Mouse (Mus musculus): Measurements from ENCODE around the gene Entpd2. TPM values are rescaled to one million over a fixed set of nuclear protein-coding genes. Genes with fewer than 3 reads are reported as not detected.
"Not testable (repeated sequence)": the region's sequence is repeated elsewhere in the genome, so short reads cannot be mapped to it uniquely, and the experiment has no call there.

Entpd2 gene
- polyA plus RNA-seq, 1 experiment, result not detected

DNA sequence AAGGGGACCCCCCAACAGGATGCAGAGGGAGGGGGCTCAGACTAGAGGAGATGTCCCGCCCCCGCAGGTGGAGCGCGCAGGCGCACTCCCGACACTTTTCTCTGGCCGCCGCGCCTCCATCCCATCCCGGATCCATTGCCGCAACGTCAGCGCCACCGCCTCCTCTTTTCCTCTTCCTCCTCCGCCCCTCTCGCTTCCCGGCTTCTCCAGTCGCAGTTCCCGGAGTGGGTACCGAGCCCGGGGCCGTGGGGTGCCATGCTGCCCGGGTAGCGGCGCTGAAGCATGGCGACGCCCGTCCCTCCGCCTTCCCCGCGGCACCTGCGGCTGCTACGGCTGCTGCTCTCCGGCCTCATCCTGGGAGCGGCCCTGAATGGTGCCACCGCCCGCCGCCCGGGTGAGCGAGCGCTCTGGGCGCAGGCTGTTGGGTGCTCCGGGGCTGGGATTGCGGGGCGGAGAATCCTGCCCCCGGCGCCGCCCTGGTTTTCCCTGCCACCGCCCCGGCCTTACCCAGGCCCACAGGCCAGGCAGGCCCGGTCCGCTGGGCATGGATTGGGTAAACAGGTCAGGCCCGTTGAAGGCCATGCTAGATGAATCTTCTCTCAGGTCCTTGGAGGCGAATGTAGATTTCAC is 7.4 kb downstream of the Entpd2 start:
- Histone ChIP-seq H3K27ac (ENCODE audit: insufficient read depth, low read depth, low read length) (no peak overlapping the region), H3K4me1 (ENCODE audit: control insufficient read depth, insufficient read depth, low read length) (no peaks in the 10 kb centered on the region; the same call in 1 of the 2 replicates), H3K4me3 (ENCODE audit: insufficient read depth, low read length) (peak overlapping the region; percentile 61)
- TF ChIP-seq CTCF (IDR thresholded peaks at IDR 0.05; ENCODE audit: low read depth, low read length) (no peak), POLR2A (IDR thresholded peaks at IDR 0.05; ENCODE audit: borderline replicate concordance, low read depth, low read length) (no peak)

GRCm38 (mm10) chr2:25403994-25404393 is 8.3 kb downstream of the Entpd2 start:
- TF ChIP-seq CTCF (IDR thresholded peaks at IDR 0.05; ENCODE audit: low read depth, low read length) (no peak), POLR2A (IDR thresholded peaks at IDR 0.05; ENCODE audit: borderline replicate concordance, low read depth, low read length) (no peak)
- H3K4me1 ChIP-seq (ENCODE audit: control insufficient read depth, insufficient read depth, low read length), result no peaks in the 10 kb centered on the region; the same call in 1 of the 2 replicates
- H3K4me3 ChIP-seq (ENCODE audit: insufficient read depth, low read length), result no peak overlapping the region
- no peak overlapping the region for H3K27ac ChIP-seq (ENCODE audit: insufficient read depth, low read depth, low read length)

- TF ChIP-seq POLR2A (IDR thresholded peaks at IDR 0.05; ENCODE audit: borderline replicate concordance, low read depth, low read length) (no peak), CTCF (IDR thresholded peaks at IDR 0.05; ENCODE audit: low read depth, low read length) (no peak)
- H3K4me3 ChIP-seq (ENCODE audit: insufficient read depth, low read length), result no peak overlapping the region
- no peaks in the 10 kb centered on the region for H3K4me1 ChIP-seq (ENCODE audit: control insufficient read depth, insufficient read depth, low read length)
- H3K27ac ChIP-seq (ENCODE audit: insufficient read depth, low read depth, low read length), result no peak overlapping the region
These were observed 13.2 kb downstream of the Entpd2 start for GRCm38 (mm10) chr2:25408908-25409307.

DNA sequence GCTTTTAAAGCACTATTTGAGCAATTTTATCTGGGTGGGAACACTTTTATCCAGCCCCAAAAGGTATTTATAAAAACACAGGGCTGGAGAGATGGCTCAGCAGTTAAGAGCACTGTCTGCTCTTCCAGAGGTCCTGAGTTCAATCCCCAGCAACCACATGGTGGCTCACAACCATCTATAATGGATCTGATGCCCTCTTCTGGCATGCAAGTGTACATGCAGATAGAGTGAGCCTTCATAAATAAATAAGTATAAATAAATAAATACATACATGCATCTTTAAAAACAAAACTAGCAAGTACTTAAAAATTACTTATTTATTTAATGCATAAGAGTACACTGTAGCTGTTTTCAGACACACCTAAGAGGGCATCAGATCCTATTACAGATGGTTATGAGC is 17.8 kb downstream of the Entpd2 start:
- not testable (repeated sequence) for H3K4me1 ChIP-seq (ENCODE audit: control insufficient read depth, insufficient read depth, low read length); H3K4me3 ChIP-seq (ENCODE audit: insufficient read depth, low read length); H3K27ac ChIP-seq (ENCODE audit: insufficient read depth, low read depth, low read length)

- Histone ChIP-seq H3K4me1 (ENCODE audit: control insufficient read depth, insufficient read depth, low read length) (peaks cover 3% of the 10 kb centered on the region), H3K4me3 (ENCODE audit: insufficient read depth, low read length) (no peak overlapping the region), H3K27ac (ENCODE audit: insufficient read depth, low read depth, low read length) (no peak overlapping the region)
- no peak for TF ChIP-seq POLR2A (IDR thresholded peaks at IDR 0.05; ENCODE audit: borderline replicate concordance, low read depth, low read length)
- no peak for TF ChIP-seq CTCF (IDR thresholded peaks at IDR 0.05; ENCODE audit: low read depth, low read length)
These were observed 21.8 kb downstream of the Entpd2 start for GRCm38 (mm10) chr2:25417426-25417825.

DNA sequence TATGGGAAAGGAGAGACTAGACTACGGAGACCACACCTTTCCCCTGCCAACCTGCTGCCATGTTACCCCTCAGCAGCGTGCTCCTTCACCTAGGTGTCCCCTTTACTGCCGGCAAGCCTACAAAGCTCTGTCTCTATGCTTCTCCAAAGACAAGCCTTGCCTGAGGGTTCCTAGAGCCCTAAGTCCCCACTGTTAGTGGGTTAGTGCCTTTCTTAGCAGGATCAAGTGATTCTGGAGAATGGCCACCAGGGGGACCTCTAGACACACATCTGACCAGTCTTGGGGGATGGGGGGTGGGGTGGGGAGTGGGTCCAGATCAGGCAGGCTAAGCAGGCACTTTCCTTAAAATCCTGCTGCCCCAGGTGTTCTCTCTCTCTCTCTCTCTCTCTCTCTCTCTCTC is 26.2 kb downstream of the Entpd2 start:
- Histone ChIP-seq H3K4me1 (ENCODE audit: control insufficient read depth, insufficient read depth, low read length) (peaks cover 25% of the 10 kb centered on the region), H3K27ac (ENCODE audit: insufficient read depth, low read depth, low read length) (peak overlapping the region; percentile 89; the same call in 1 of the 2 replicates), H3K4me3 (ENCODE audit: insufficient read depth, low read length) (no peak overlapping the region)
- TF ChIP-seq CTCF (IDR thresholded peaks at IDR 0.05; ENCODE audit: low read depth, low read length), result peak; percentile 62
- no peak for TF ChIP-seq POLR2A (IDR thresholded peaks at IDR 0.05; ENCODE audit: borderline replicate concordance, low read depth, low read length)

DNA sequence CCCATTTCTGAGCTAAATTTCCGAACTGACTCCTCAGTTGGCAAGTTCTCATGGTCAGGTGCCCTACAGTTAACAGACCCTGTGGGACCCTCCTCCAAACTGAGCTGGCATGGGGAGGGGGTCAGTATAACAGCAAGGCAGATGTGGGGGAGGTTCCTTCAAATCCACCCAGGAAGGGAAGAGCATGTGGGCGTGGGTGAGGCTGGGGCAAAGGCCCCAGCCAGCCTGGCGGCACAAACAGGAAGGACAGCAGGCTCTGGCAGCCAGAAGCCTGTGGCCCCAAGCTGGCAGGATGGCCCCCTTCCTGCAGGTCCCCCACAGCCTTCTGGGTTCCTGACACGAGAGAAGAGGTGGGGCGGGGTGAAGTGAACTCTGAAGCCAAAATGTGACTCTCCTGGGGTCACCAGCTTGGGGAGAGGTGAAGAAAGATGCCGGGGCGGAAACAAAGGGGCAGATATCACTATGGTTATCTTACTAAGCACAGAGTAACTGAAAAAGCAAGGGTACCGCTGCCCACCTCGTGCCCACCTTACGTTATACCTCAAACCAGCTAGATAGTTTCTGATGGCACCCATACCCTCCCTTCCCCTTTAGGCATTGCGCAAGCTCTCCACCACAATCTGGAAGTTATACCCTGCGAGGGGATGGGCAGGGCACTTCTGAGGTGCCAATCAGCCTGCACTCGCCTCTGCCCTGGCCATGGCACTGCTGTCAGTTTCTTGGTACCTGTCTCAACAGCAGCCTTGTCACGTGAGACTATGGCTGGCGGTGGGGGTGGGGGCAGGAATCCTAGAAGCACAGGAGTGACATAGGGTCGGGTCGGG is 27.1 kb downstream of the Entpd2 start, which contains the start of gene Fut7:
Gene Fut7 (plus strand): TSS at position 681 of the 824 bp plus-strand sequence.
- peak within 1 kb of the TSS; percentile 32; the same call in 1 of the 2 replicates for H3K4me3 ChIP-seq (ENCODE audit: insufficient read depth, low read length)
- H3K27ac ChIP-seq (ENCODE audit: insufficient read depth, low read depth, low read length), result peak within 1 kb of the TSS; percentile 89
- peaks cover 25% of the 10 kb centered on the region for H3K4me1 ChIP-seq (ENCODE audit: control insufficient read depth, insufficient read depth, low read length)
- TF ChIP-seq POLR2A (IDR thresholded peaks at IDR 0.05; ENCODE audit: borderline replicate concordance, low read depth, low read length) (no peak; the same call in 1 of the 2 replicates), CTCF (IDR thresholded peaks at IDR 0.05; ENCODE audit: low read depth, low read length) (no peak)

DNA sequence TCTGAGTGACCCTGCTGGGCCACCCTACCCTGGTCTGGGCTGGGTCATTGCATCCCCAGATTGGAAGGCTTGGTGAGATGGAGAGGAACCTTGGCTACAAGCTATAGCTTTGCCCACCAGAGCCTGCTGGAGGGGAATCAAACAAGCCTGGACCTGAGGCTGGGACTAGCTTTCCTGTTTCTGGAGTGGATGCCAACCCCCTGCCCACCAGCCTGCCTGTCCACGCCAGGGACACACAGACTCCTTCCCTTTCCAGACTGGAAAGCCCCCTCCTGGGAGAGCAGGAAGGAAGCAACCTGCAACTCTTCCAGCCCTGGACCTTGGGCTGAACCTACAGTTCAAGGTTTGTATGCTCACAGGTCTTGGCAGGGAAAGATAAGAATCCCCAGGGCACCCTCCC is 28.0 kb downstream of the Entpd2 start:
- TF ChIP-seq CTCF (IDR thresholded peaks at IDR 0.05; ENCODE audit: low read depth, low read length) (no peak), POLR2A (IDR thresholded peaks at IDR 0.05; ENCODE audit: borderline replicate concordance, low read depth, low read length) (no peak)
- Histone ChIP-seq H3K4me1 (ENCODE audit: control insufficient read depth, insufficient read depth, low read length) (peaks cover 28% of the 10 kb centered on the region), H3K4me3 (ENCODE audit: insufficient read depth, low read length) (no peak overlapping the region), H3K27ac (ENCODE audit: insufficient read depth, low read depth, low read length) (no peak overlapping the region)

DNA sequence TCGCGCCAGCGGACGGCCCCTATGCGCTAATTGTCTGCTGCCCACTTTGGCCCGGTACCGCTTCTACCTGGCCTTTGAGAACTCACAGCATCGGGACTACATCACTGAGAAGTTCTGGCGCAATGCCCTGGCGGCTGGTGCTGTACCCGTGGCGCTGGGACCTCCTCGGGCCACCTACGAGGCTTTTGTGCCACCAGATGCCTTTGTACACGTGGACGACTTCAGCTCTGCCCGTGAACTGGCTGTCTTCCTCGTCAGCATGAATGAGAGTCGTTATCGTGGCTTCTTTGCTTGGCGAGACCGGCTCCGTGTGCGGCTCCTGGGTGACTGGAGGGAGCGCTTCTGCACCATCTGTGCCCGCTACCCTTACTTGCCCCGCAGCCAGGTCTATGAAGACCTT is 29.8 kb downstream of the Entpd2 start:
- H3K27ac ChIP-seq (ENCODE audit: insufficient read depth, low read depth, low read length), result no peak overlapping the region
- peaks cover 28% of the 10 kb centered on the region for H3K4me1 ChIP-seq (ENCODE audit: control insufficient read depth, insufficient read depth, low read length)
- TF ChIP-seq POLR2A (IDR thresholded peaks at IDR 0.05; ENCODE audit: borderline replicate concordance, low read depth, low read length), result no peak
- TF ChIP-seq CTCF (IDR thresholded peaks at IDR 0.05; ENCODE audit: low read depth, low read length), result no peak
- H3K4me3 ChIP-seq (ENCODE audit: insufficient read depth, low read length), result no peak overlapping the region

DNA sequence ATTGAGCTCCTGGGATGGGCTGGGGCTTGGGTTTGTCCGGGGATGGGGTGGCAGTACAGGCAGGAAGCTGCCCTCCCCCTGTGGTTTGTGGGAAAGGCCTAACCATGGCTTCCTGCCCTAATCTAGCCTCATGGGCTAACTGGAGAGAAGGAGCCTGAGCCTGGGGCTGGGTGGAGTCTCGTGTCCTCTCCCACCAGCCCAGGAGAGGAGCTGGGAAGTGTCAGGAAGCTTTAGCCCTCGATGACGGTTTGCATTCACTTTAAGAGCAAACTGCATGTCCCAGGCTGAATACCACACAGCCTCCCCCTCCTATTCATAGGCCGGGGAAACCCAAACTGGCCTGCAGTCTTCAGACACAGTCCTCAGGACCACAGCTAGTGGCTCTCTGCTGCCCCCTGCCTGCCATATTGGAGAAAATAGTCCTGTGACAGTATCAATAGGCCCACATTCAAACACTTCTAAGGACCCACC is 31.1 kb downstream of the Entpd2 start:
- Histone ChIP-seq H3K4me1 (ENCODE audit: control insufficient read depth, insufficient read depth, low read length) (peaks cover 28% of the 10 kb centered on the region), H3K27ac (ENCODE audit: insufficient read depth, low read depth, low read length) (peak overlapping the region; percentile 15; the same call in 1 of the 2 replicates), H3K4me3 (ENCODE audit: insufficient read depth, low read length) (no peak overlapping the region)
- TF ChIP-seq CTCF (IDR thresholded peaks at IDR 0.05; ENCODE audit: low read depth, low read length), result peak; percentile 83
- TF ChIP-seq POLR2A (IDR thresholded peaks at IDR 0.05; ENCODE audit: borderline replicate concordance, low read depth, low read length), result no peak
